Mouse (Mus musculus) hindbrain, embryonic 14.5 days (tissue): Measurements from ENCODE around the gene Stom. TPM values are rescaled to one million over a fixed set of nuclear protein-coding genes. Genes with fewer than 3 reads are reported as not detected.

ENCODE experiments used
- ATAC-seq: fragments of 200-750 bp; cut with Nextera tagmentation; 2 replicates; pipeline ENCODE4 v1.8.0; 2017; ENCODE audit warnings: moderate number of reproducible peaks, mild to moderate bottlenecking, moderate TSS enrichment, moderate library complexity; ENCODE audit not compliant: low FRiP score
- DNase-seq: peaks from one replicate; pipeline ENCODE4 v3.0.0-alpha.2; 2015; ENCODE audit warnings: low spot score
- H3K27ac ChIP-seq: fragments of 300-500 bp; sonication (generic); 2 replicates; pipeline ENCODE4 v1.5.1; 2014; ENCODE audit warnings: mild to moderate bottlenecking, moderate library complexity
- H3K27me3 ChIP-seq: fragments of 300-500 bp; sonication (generic); 2 replicates; pipeline ENCODE4 v1.6.1; 2014; ENCODE audit warnings: mild to moderate bottlenecking, low read length, mixed read lengths; ENCODE audit not compliant: control insufficient read depth, insufficient read depth
- H3K36me3 ChIP-seq: fragments of 300-500 bp; sonication (generic); replicated peaks from 2 replicates; pipeline ENCODE4 v1.6.1; 2014; ENCODE audit not compliant: control insufficient read depth, insufficient read depth
- H3K4me1 ChIP-seq: fragments of 300-500 bp; sonication (generic); replicated peaks from 2 replicates; pipeline ENCODE4 v1.6.1; 2014; ENCODE audit warnings: antibody characterized with exemption, low read length, mixed read lengths; ENCODE audit not compliant: control insufficient read depth, insufficient read depth
- H3K4me2 ChIP-seq: fragments of 300-500 bp; sonication (generic); replicated peaks from 2 replicates; pipeline ENCODE4 v1.6.1; 2014; ENCODE audit warnings: mild to moderate bottlenecking, moderate library complexity
- H3K4me3 ChIP-seq: fragments of 300-500 bp; sonication (generic); replicated peaks from 2 replicates; pipeline ENCODE4 v1.5.1; 2014; ENCODE audit warnings: mild to moderate bottlenecking, low read length
- H3K9ac ChIP-seq: fragments of 300-500 bp; sonication (generic); 2 replicates; pipeline ENCODE4 v1.6.1; 2014
- H3K9me3 ChIP-seq: fragments of 300-500 bp; sonication (generic); 2 replicates; pipeline ENCODE4 v1.6.1; 2016; ENCODE audit warnings: low read length; ENCODE audit not compliant: control insufficient read depth
- WGBS: fragments of 180-500 bp; shearing (Covaris S2); extraction: QIAGEN DNeasy Blood & Tissue Kit; methylation state at CpG from one replicate; pipeline ENCODE4 v1.1.7; 2014; 5-methylcytosine and 5-hydroxymethylcytosine counted together
- polyA plus RNA-seq: library from polyadenylated mRNA; unstranded; fragments of >200 nt; fragmentation: Nextera tagmentation; extraction: Ambion mirVana; gene quantifications from 2 replicates; pipeline ENCODE4 v1.2.1, GENCODE M21; 2014

Stom gene
- polyA plus RNA-seq, 1 experiment from 2014 or later = 24.4 TPM

- DNase-seq = no peak
Measured at GRCm38 (mm10) chr2:35302049-35302885, 34.5 kb downstream of the Stom start.

GRCm38 (mm10) chr2:35299437-35299836 lies 37.3 kb downstream of the Stom start:
- Histone ChIP-seq H3K4me2 (no peak overlapping the region), H3K36me3 (no peaks in the 10 kb centered on the region), H3K9ac (no peak overlapping the region), H3K27ac (no peak overlapping the region), H3K4me3 (no peak overlapping the region), H3K4me1 (no peaks in the 10 kb centered on the region), H3K9me3 (no peaks in the 10 kb centered on the region), H3K27me3 (no peaks in the 10 kb centered on the region)
- ATAC-seq (no peak), DNase-seq (no peak)
- 95% methylated on average over 2 of the region's 2 CpGs for WGBS

More at GRCm38 (mm10) chr2:35302049-35302885, 34.5 kb downstream of the Stom start:
- Histone ChIP-seq H3K4me3 (no peak overlapping the region), H3K27ac (no peak overlapping the region), H3K9me3 (no peaks in the 10 kb centered on the region), H3K9ac (no peak overlapping the region), H3K27me3 (no peaks in the 10 kb centered on the region), H3K4me2 (no peak overlapping the region), H3K4me1 (no peaks in the 10 kb centered on the region), H3K36me3 (no peaks in the 10 kb centered on the region)
- no peak for ATAC-seq
- 88% methylated on average over 13 of the region's 13 CpGs for WGBS

- WGBS = 29% methylated on average over 15 of the region's 15 CpGs
- DNase-seq = peak; percentile 88
- peak; percentile 52; the same call in 1 of the 2 replicates for ATAC-seq
- Histone ChIP-seq H3K27me3 (no peaks in the 10 kb centered on the region), H3K9ac (no peak overlapping the region), H3K4me1 (no peaks in the 10 kb centered on the region), H3K4me2 (no peak overlapping the region), H3K27ac (no peak overlapping the region), H3K4me3 (no peak overlapping the region), H3K9me3 (no peaks in the 10 kb centered on the region), H3K36me3 (no peaks in the 10 kb centered on the region)
Measured at GRCm38 (mm10) chr2:35297703-35298332, 39.0 kb downstream of the Stom start.

- H3K27ac ChIP-seq = no peak overlapping the region
- H3K36me3 ChIP-seq = no peaks in the 10 kb centered on the region
- no peak overlapping the region for H3K4me2 ChIP-seq
- ATAC-seq (no peak), DNase-seq (no peak)
- no peaks in the 10 kb centered on the region for H3K4me1 ChIP-seq
- H3K4me3 ChIP-seq = no peak overlapping the region
- H3K27me3 ChIP-seq = no peaks in the 10 kb centered on the region
- no peaks in the 10 kb centered on the region for H3K9me3 ChIP-seq
- H3K9ac ChIP-seq = no peak overlapping the region
- whole genome bisulfite sequencing = 90% methylated on average over 8 of the region's 8 CpGs
Measured at GRCm38 (mm10) chr2:35293291-35293690, 43.5 kb downstream of the Stom start.

- H3K27me3 ChIP-seq = no peaks in the 10 kb centered on the region
- H3K9me3 ChIP-seq = no peaks in the 10 kb centered on the region
- ATAC-seq = no peak
- WGBS = 56% methylated on average over 3 of the region's 3 CpGs
- H3K4me3 ChIP-seq = no peak overlapping the region
- H3K4me1 ChIP-seq = no peaks in the 10 kb centered on the region
- DNase-seq = no peak
- no peak overlapping the region for H3K27ac ChIP-seq
- H3K36me3 ChIP-seq = no peaks in the 10 kb centered on the region
- H3K9ac ChIP-seq = no peak overlapping the region
- no peak overlapping the region for H3K4me2 ChIP-seq
Measured at GRCm38 (mm10) chr2:35292700-35293099, 44.1 kb downstream of the Stom start.

GRCm38 (mm10) chr2:35291856-35292255 lies 44.9 kb downstream of the Stom start:
- WGBS = 29% methylated on average over 3 of the region's 3 CpGs
- Histone ChIP-seq H3K4me1 (no peaks in the 10 kb centered on the region), H3K9me3 (no peaks in the 10 kb centered on the region), H3K27me3 (no peaks in the 10 kb centered on the region), H3K36me3 (no peaks in the 10 kb centered on the region), H3K4me3 (no peak overlapping the region), H3K27ac (no peak overlapping the region), H3K9ac (no peak overlapping the region), H3K4me2 (no peak overlapping the region)
- peak; percentile 61 for DNase-seq
- ATAC-seq = no peak

- Histone ChIP-seq H3K27ac (no peak overlapping the region), H3K4me3 (no peak overlapping the region), H3K9me3 (no peaks in the 10 kb centered on the region), H3K27me3 (no peaks in the 10 kb centered on the region), H3K4me1 (no peaks in the 10 kb centered on the region), H3K9ac (no peak overlapping the region), H3K36me3 (no peaks in the 10 kb centered on the region), H3K4me2 (no peak overlapping the region)
- 42% methylated on average over 13 of the region's 13 CpGs for WGBS
- DNase-seq (peak; percentile 83), ATAC-seq (peak; percentile 61; the same call in 1 of the 2 replicates)
Measured at GRCm38 (mm10) chr2:35288758-35289635, 47.8 kb downstream of the Stom start.

- Histone ChIP-seq H3K4me2 (no peak overlapping the region), H3K4me1 (no peaks in the 10 kb centered on the region; the same call in 1 of the 2 replicates), H3K9me3 (no peaks in the 10 kb centered on the region), H3K27me3 (peaks cover 17% of the 10 kb centered on the region), H3K9ac (no peak overlapping the region), H3K36me3 (no peaks in the 10 kb centered on the region), H3K27ac (no peak overlapping the region), H3K4me3 (no peak overlapping the region)
- ATAC-seq (no peak), DNase-seq (no peak)
- WGBS = 81% methylated on average over 12 of the region's 12 CpGs
Measured at GRCm38 (mm10) chr2:35287017-35287620, 49.7 kb downstream of the Stom start.
